Mouse (Mus musculus): Measurements from ENCODE around the gene Gtf3c5. TPM values are rescaled to one million over a fixed set of nuclear protein-coding genes. Genes with fewer than 3 reads are reported as not detected.
A peak's percentile ranks its signal among the peaks of the same experiment; 100 is the strongest.

Gtf3c5 gene
- polyA plus RNA-seq (2014; fragmentation: Nextera tagmentation; extraction: Ambion mirVana) = 20.0 and 20.7 TPM in 2 replicates

- ATAC-seq (ENCODE audit: insufficient number of reproducible peaks, insufficient read depth, low FRiP score, low read depth) = no peak
- Histone ChIP-seq H3K4me1 (ENCODE audit: control insufficient read depth in 2 of 2, insufficient read depth in 2 of 2, low read length in 2 of 2) (peaks cover 0 to 12% of the 10 kb centered on the region in 2 experiments; a peak in 2 of 4 replicates), H3K27ac (replicated peaks in 1 of 2; ENCODE audit: control insufficient read depth in 1 of 2, insufficient read depth in 1 of 2, low read depth in 2 of 2, low read length in 2 of 2) (peak within 1 kb of the TSS; percentile 80 to 91), H3K4me3 (ENCODE audit: control insufficient read depth in 1 of 2, insufficient read depth in 1 of 2, low read depth in 1 of 2, low read length in 2 of 2) (peak within 1 kb of the TSS; percentile 79 to 94), H3K36me3 (ENCODE audit: control insufficient read depth, insufficient read depth, low read length) (peaks cover 21% of the 10 kb centered on the region), H3K4me2 (ENCODE audit: low read length) (peak within 1 kb of the TSS; percentile 79), H3K27me3 (ENCODE audit: control insufficient read depth, insufficient read depth, low read length) (no peaks in the 10 kb centered on the region), H3K9me3 (ENCODE audit: control insufficient read depth, low read length) (no peaks in the 10 kb centered on the region), H3K9ac (ENCODE audit: low read length) (peak within 1 kb of the TSS; percentile 75)
- WGBS = 69% methylated on average over 9 of the region's 9 CpGs
Observed at GRCm38 (mm10) chr2:28583651-28584050, at the start of gene Gtf3c5. Gtf3c5 (minus strand) TSS chr2:28583751.

GRCm38 (mm10) chr2:28633136-28633535 is 49.6 kb upstream of the Gtf3c5 start:
- WGBS = 51% methylated on average over 4 of the region's 4 CpGs
- no peaks in the 10 kb centered on the region for H3K27me3 ChIP-seq (ENCODE audit: control insufficient read depth, insufficient read depth, low read length)

DNA sequence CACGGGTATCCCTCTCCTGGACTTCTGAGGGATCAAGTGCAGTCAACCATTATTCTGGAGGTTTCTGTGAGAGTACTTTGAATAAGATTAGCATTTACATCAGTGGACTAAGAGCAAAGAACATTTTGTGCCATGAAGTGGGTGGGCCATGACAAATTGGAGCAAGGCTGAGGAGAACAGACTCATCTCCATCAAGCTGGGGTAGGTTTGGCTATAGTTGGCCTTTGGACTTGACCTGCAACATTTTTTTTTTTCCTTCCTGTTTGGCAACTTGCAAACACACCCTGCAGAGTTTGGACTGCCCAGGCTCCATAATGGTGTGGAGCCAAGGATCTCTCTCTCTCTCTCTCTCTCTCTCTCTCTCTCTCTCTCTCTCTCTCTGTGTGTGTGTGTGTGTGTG is 49.1 kb upstream of the Gtf3c5 start:
- Histone ChIP-seq H3K4me2 (ENCODE audit: low read length) (no peak overlapping the region), H3K9me3 (ENCODE audit: control insufficient read depth, low read length) (no peaks in the 10 kb centered on the region), H3K9ac (ENCODE audit: low read length) (no peak overlapping the region), H3K4me3 (ENCODE audit: control insufficient read depth in 1 of 2, insufficient read depth in 1 of 2, low read depth in 1 of 2, low read length in 2 of 2) (no peak overlapping the region), H3K27me3 (ENCODE audit: control insufficient read depth, insufficient read depth, low read length) (no peaks in the 10 kb centered on the region), H3K27ac (replicated peaks in 1 of 2; ENCODE audit: control insufficient read depth in 1 of 2, insufficient read depth in 1 of 2, low read depth in 2 of 2, low read length in 2 of 2) (no peak overlapping the region), H3K36me3 (ENCODE audit: control insufficient read depth, insufficient read depth, low read length) (no peaks in the 10 kb centered on the region), H3K4me1 (ENCODE audit: control insufficient read depth in 2 of 2, insufficient read depth in 2 of 2, low read length in 2 of 2) (peaks cover 0 to 5% of the 10 kb centered on the region in 2 experiments; a peak in 1 of 4 replicates)
- ATAC-seq (ENCODE audit: insufficient number of reproducible peaks, insufficient read depth, low FRiP score, low read depth) = no peak
- 73% methylated on average over 1 of the region's 1 CpGs for WGBS

More at GRCm38 (mm10) chr2:28633136-28633535, 49.6 kb upstream of the Gtf3c5 start:
- Histone ChIP-seq H3K4me1 (ENCODE audit: control insufficient read depth in 2 of 2, insufficient read depth in 2 of 2, low read length in 2 of 2) (peaks cover 0 to 7% of the 10 kb centered on the region in 2 experiments; a peak in 1 of 4 replicates), H3K9me3 (ENCODE audit: control insufficient read depth, low read length) (no peaks in the 10 kb centered on the region), H3K27ac (replicated peaks in 1 of 2; ENCODE audit: control insufficient read depth in 1 of 2, insufficient read depth in 1 of 2, low read depth in 2 of 2, low read length in 2 of 2) (no peak overlapping the region), H3K36me3 (ENCODE audit: control insufficient read depth, insufficient read depth, low read length) (no peaks in the 10 kb centered on the region), H3K9ac (ENCODE audit: low read length) (no peak overlapping the region), H3K4me2 (ENCODE audit: low read length) (no peak overlapping the region), H3K4me3 (ENCODE audit: control insufficient read depth in 1 of 2, insufficient read depth in 1 of 2, low read depth in 1 of 2, low read length in 2 of 2) (no peak overlapping the region)
- no peak for ATAC-seq (ENCODE audit: insufficient number of reproducible peaks, insufficient read depth, low FRiP score, low read depth)

DNA sequence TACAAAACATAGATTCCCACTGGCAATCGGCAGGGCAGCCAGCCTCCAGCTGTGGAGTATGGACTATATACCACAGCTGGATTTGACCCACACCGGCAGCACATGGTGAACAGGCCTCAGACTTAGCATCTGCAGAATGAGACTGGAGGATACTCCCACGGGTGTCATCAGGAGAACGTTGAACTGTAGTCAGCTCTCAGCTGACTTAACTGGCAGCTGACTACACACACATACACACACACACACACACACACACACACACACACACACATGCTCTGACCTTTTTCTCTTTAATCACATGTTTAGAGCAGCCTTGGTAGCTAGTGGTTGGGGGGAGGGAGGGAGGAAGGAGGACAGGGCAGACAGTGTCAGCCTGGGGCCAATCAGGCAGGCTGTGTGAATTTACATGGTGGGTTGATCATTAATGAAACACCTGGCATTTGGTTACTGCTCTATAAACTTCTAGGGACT is 46.4 kb upstream of the Gtf3c5 start:
- WGBS = 60% methylated on average over 4 of the region's 4 CpGs
- H3K4me3 ChIP-seq (ENCODE audit: control insufficient read depth in 1 of 2, insufficient read depth in 1 of 2, low read depth in 1 of 2, low read length in 2 of 2) = no peak overlapping the region
- no peaks in the 10 kb centered on the region for H3K27me3 ChIP-seq (ENCODE audit: control insufficient read depth, insufficient read depth, low read length)
- no peak overlapping the region for H3K9ac ChIP-seq (ENCODE audit: low read length)
- no peaks in the 10 kb centered on the region for H3K36me3 ChIP-seq (ENCODE audit: control insufficient read depth, insufficient read depth, low read length)
- H3K27ac ChIP-seq (replicated peaks in 1 of 2; ENCODE audit: control insufficient read depth in 1 of 2, insufficient read depth in 1 of 2, low read depth in 2 of 2, low read length in 2 of 2) = no peak overlapping the region
- H3K4me2 ChIP-seq (ENCODE audit: low read length) = no peak overlapping the region
- peaks cover 2% of the 10 kb centered on the region; the same call in 1 of the 2 replicates for H3K9me3 ChIP-seq (ENCODE audit: control insufficient read depth, low read length)
- H3K4me1 ChIP-seq (ENCODE audit: control insufficient read depth in 2 of 2, insufficient read depth in 2 of 2, low read length in 2 of 2) = no peaks in the 10 kb centered on the region
- ATAC-seq (ENCODE audit: insufficient number of reproducible peaks, insufficient read depth, low FRiP score, low read depth) = no peak

DNA sequence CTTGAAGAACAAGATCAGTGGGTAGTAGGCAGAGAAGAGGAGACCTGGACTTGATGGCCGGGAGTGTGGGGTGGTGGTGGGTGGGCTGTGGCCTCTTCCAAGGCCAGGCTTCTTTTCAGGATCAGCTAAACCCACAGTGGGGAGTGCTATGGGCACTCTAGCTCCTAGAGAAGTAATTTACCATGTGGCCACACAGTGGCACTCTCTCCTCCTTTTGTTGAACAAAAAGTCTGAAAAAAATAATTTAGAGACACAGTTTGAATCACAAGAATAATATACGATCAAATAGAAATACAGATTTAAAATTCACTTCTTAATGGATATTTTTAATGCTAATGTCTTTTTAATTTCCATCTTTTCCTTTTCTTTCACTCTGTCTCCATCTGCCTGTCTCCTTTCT is 44.5 kb upstream of the Gtf3c5 start:
- Histone ChIP-seq H3K9me3 (ENCODE audit: control insufficient read depth, low read length) (peaks cover 3% of the 10 kb centered on the region; the same call in 1 of the 2 replicates), H3K4me1 (ENCODE audit: control insufficient read depth in 2 of 2, insufficient read depth in 2 of 2, low read length in 2 of 2) (no peaks in the 10 kb centered on the region), H3K27ac (replicated peaks in 1 of 2; ENCODE audit: control insufficient read depth in 1 of 2, insufficient read depth in 1 of 2, low read depth in 2 of 2, low read length in 2 of 2) (no peak overlapping the region), H3K4me3 (ENCODE audit: control insufficient read depth in 1 of 2, insufficient read depth in 1 of 2, low read depth in 1 of 2, low read length in 2 of 2) (no peak overlapping the region), H3K9ac (ENCODE audit: low read length) (no peak overlapping the region), H3K4me2 (ENCODE audit: low read length) (no peak overlapping the region), H3K36me3 (ENCODE audit: control insufficient read depth, insufficient read depth, low read length) (no peaks in the 10 kb centered on the region), H3K27me3 (ENCODE audit: control insufficient read depth, insufficient read depth, low read length) (no peaks in the 10 kb centered on the region)
- WGBS = 41% methylated on average over 2 of the region's 2 CpGs
- no peak for ATAC-seq (ENCODE audit: insufficient number of reproducible peaks, insufficient read depth, low FRiP score, low read depth)

DNA sequence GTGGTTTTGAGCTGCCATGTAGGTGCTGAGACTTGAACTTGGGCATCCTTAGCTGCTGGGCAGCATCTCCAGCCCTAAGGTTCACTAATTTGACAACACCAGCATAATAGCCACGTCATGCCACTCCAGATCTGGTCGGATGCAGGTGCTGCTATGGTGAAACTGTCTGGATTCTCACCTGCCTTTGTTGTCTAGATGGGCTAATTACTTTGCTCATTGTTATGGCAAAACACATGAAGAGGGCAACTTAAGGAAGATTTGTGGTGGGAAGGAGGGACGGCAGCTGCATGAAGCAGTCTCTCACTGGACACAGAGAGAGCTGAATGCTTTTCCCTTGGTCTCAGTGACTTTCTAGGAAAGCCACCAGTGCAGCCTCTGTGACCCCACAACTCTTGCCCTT is 42.5 kb upstream of the Gtf3c5 start:
- Histone ChIP-seq H3K27ac (replicated peaks in 1 of 2; ENCODE audit: control insufficient read depth in 1 of 2, insufficient read depth in 1 of 2, low read depth in 2 of 2, low read length in 2 of 2) (no peak overlapping the region), H3K36me3 (ENCODE audit: control insufficient read depth, insufficient read depth, low read length) (no peaks in the 10 kb centered on the region), H3K27me3 (ENCODE audit: control insufficient read depth, insufficient read depth, low read length) (peaks cover 11% of the 10 kb centered on the region), H3K9ac (ENCODE audit: low read length) (no peak overlapping the region), H3K4me3 (ENCODE audit: control insufficient read depth in 1 of 2, insufficient read depth in 1 of 2, low read depth in 1 of 2, low read length in 2 of 2) (no peak overlapping the region), H3K4me2 (ENCODE audit: low read length) (no peak overlapping the region), H3K9me3 (ENCODE audit: control insufficient read depth, low read length) (peaks cover 3% of the 10 kb centered on the region; the same call in 1 of the 2 replicates), H3K4me1 (ENCODE audit: control insufficient read depth in 2 of 2, insufficient read depth in 2 of 2, low read length in 2 of 2) (no peaks in the 10 kb centered on the region)
- WGBS = 59% methylated on average over 3 of the region's 3 CpGs
- ATAC-seq (ENCODE audit: insufficient number of reproducible peaks, insufficient read depth, low FRiP score, low read depth) = no peak

DNA sequence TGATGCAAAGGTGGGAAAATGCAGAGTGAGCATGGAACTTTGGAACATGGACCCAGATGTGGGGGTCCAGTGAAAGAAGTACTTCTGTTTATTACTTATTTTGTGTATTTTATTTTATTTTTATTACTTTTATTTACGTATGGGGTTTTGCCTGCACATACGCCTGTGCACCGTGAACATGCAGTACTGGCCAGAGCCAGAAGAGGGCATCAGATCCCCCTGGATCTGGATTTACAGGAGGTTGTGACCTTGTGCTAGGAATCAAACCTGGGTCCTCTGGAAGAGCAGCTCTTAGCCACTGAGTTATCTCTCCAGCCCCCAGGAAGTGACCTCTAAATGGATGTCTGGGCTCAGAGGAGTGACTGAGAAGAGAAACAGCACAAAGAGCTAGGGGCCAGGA is 41.3 kb upstream of the Gtf3c5 start:
- WGBS = 86% methylated on average over 3 of the region's 3 CpGs

More for the DNA sequence above, 41.3 kb upstream of the Gtf3c5 start:
- Histone ChIP-seq H3K9ac (ENCODE audit: low read length) (no peak overlapping the region), H3K4me3 (ENCODE audit: control insufficient read depth in 1 of 2, insufficient read depth in 1 of 2, low read depth in 1 of 2, low read length in 2 of 2) (no peak overlapping the region), H3K27ac (replicated peaks in 1 of 2; ENCODE audit: control insufficient read depth in 1 of 2, insufficient read depth in 1 of 2, low read depth in 2 of 2, low read length in 2 of 2) (no peak overlapping the region), H3K9me3 (ENCODE audit: control insufficient read depth, low read length) (peaks cover 3% of the 10 kb centered on the region; the same call in 1 of the 2 replicates), H3K4me1 (ENCODE audit: control insufficient read depth in 2 of 2, insufficient read depth in 2 of 2, low read length in 2 of 2) (no peaks in the 10 kb centered on the region), H3K4me2 (ENCODE audit: low read length) (no peak overlapping the region), H3K36me3 (ENCODE audit: control insufficient read depth, insufficient read depth, low read length) (no peaks in the 10 kb centered on the region), H3K27me3 (ENCODE audit: control insufficient read depth, insufficient read depth, low read length) (peaks cover 16% of the 10 kb centered on the region)
- ATAC-seq (ENCODE audit: insufficient number of reproducible peaks, insufficient read depth, low FRiP score, low read depth) = no peak

All from heart, embryonic 14.5 days (tissue).